Mouse (Mus musculus) kidney, adult 2 months (tissue): ENCODE measurements at regions not wholly inside any gene's neighbourhood (a gene's known extent, or its start where the extent isn't known, plus 50 kb on each side); places are given as distances from the start of the nearest gene placed in this dataset.

Experiments used
- DNase-seq: peaks from one replicate; pipeline ENCODE4 v3.0.0; 2021
- H3K27ac ChIP-seq: fragments of 200-500 bp; 2 replicates; pipeline ENCODE4 v1.5.1; 2012; ENCODE audit warnings: low read depth, low read length, control low read depth, inconsistent platforms; ENCODE audit not compliant: insufficient read depth
- H3K27me3 ChIP-seq: fragments of 200-500 bp; replicated peaks from 2 replicates; pipeline ENCODE4 v1.6.1; 2012; ENCODE audit warnings: mild to moderate bottlenecking, moderate library complexity, low read length, inconsistent platforms; ENCODE audit not compliant: control insufficient read depth, insufficient read depth
- H3K36me3 ChIP-seq: fragments of 200-500 bp; 2 replicates; pipeline ENCODE4 v1.6.1; 2012; ENCODE audit warnings: mild to moderate bottlenecking, moderate library complexity, low read length, inconsistent platforms; ENCODE audit not compliant: control insufficient read depth, insufficient read depth
- H3K4me1 ChIP-seq: fragments of 200-500 bp; 2 replicates; pipeline ENCODE4 v1.6.1; 2011; ENCODE audit warnings: low read length; ENCODE audit not compliant: control insufficient read depth, insufficient read depth
- H3K4me3 ChIP-seq: fragments of 200-500 bp; 2 replicates; pipeline ENCODE4 v1.5.1; 2011; ENCODE audit warnings: mild to moderate bottlenecking, low read depth, low read length, control low read depth; ENCODE audit not compliant: insufficient read depth
- CTCF ChIP-seq: fragments of 200-500 bp; conservative IDR thresholded peaks from 2 replicates; pipeline ENCODE4 v1.5.1; 2011; ENCODE audit warnings: low read depth, mild to moderate bottlenecking, control low read depth, low read length, moderate library complexity, mixed read lengths; ENCODE audit not compliant: insufficient read depth, insufficient read length
- POLR2A ChIP-seq: fragments of 200-500 bp; IDR thresholded peaks from one replicate; pipeline ENCODE4 v1.6.1; 2011; ENCODE audit warnings: low read depth, low read length, control low read depth
- WGBS: fragments of 180-500 bp; shearing (Covaris S2); methylation state at CpG from one replicate; pipeline ENCODE4 v1.1.7; 2018; 5-methylcytosine and 5-hydroxymethylcytosine counted together

DNA sequence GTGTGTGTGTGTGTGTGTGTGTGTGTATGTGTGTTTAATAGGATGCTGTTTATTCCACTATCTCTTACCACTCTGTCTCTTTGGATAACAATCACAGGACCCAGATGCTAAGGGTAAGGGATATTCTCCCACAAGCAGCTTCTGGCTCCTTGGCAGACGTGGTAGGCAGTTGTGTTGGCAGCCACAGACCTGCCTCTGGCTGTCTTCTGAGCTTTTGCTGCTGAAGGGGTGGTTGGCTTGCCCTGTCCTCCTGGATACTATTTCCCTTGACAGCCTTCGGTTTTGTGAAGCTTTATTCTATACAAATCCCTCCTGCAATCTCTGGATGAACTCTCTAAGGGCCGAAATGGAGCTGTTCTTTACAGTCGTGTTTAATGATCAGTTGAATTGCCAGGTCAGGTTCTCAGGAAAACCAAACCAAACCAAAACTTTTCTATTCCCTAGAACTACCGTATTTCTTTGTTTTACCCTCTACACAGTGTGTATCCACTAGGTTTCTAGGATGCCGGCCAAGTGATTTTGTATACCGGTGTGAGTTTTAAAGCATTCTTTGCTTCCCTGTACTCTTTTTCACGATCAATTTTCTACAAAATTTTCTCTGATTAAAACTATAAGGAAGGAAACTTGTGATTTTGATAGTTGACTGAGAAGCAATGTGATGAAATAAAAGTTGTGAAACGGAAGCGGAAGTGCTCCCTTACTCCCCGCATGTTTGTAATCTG is 426.8 kb upstream of the Tbc1d2b start:
- H3K4me1 ChIP-seq: no peaks in the 10 kb centered on the region
- WGBS: 54% methylated on average over 11 of the region's 11 CpGs
- H3K27ac ChIP-seq: no peak overlapping the region
- TF ChIP-seq CTCF (no peak), POLR2A (no peak)
- DNase-seq: no peak
- no peak overlapping the region for H3K4me3 ChIP-seq
- H3K27me3 ChIP-seq: no peaks in the 10 kb centered on the region
- H3K36me3 ChIP-seq: no peaks in the 10 kb centered on the region

DNA sequence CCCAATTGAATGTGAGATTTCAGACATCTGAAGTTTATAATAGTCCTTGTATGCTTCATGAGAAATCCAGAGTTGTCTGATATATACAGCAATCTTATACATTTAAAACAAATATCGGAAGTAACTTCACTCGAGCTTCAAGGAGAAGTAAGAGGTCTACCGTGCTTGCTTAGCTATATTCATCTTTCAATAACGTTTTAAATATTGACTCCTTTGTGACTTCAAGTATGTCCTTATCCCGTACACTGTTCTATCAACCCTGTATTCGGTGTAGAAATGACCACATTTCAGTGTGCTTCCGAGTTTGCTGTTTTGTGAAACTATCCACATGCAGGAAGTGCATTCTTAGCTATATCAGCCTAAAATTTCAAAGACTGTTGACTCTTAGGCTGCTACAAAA is 427.8 kb upstream of the Tbc1d2b start:
- no peak for TF ChIP-seq POLR2A
- TF ChIP-seq CTCF: no peak
- no peaks in the 10 kb centered on the region for H3K36me3 ChIP-seq
- no peaks in the 10 kb centered on the region for H3K27me3 ChIP-seq
- no peak overlapping the region for H3K27ac ChIP-seq
- H3K4me3 ChIP-seq: no peak overlapping the region
- WGBS: 69% methylated on average over 7 of the region's 7 CpGs
- no peaks in the 10 kb centered on the region for H3K4me1 ChIP-seq
- DNase-seq: no peak

DNA sequence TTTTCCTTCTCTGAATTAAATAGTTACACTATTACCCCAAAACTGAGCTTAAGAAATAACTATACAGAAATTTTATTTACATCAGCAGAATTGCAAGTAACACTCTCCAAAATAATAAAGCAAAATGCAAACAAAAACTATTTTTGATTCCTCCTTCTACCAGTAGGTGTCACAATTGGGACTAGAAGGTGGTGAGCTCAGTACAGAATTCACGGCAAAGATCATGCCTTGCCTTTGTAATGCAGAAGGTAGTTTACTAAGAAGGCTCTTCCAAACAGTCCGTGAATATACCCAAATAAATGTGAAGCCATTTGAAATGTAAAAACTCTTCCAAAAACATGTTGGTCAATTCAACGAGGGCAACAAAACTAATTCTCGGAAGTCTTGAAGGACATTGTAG is 428.5 kb upstream of the Tbc1d2b start:
- H3K27ac ChIP-seq: no peak overlapping the region
- H3K36me3 ChIP-seq: no peaks in the 10 kb centered on the region
- peak; percentile 10 for DNase-seq
- no peaks in the 10 kb centered on the region for H3K27me3 ChIP-seq
- no peak overlapping the region for H3K4me3 ChIP-seq
- WGBS: 34% methylated on average over 4 of the region's 4 CpGs
- no peak for TF ChIP-seq CTCF
- TF ChIP-seq POLR2A: no peak
- no peaks in the 10 kb centered on the region for H3K4me1 ChIP-seq

DNA sequence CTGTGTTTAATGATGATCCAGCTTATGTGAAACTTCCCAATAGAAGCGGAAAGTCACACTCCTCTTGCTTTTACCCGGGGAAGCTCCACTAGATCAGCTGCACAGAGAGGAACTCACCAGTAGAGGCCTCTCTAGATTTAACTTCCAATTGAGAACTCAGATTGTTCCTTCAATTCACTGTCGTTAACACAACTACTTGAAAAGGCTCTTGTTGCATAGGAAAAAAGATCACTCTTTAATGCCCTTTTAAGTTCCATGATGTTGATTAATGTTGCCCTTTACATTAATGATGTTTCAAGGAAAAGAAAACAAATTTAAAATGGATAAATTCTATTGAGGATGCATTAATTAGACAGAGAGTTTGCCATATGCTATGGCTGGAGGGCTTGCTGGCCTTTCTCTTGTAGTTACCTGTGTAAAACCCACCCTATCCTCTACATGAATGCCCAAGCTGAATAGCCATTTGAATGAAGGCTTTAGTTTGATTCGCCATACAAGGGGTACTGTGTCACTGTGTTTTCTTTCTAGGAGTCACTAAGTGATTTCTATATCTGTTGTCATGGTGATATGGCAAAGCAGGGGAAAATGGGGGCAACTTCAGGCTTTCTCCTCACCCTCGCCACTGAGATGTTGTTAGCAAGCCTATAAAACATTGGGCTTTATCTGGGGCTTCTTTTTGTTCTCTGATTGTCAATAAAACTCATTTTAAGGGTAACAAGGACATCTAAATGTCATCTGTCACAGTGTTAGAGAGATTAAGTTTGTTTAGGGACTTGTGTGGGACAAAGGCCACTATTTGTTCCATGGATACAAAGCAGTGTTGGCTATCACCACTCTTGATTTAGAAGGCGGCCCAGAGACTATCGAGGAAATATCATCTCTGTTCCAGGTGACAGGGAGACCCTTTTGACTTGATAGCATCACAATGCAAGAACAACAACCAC is 429.9 kb upstream of the Tbc1d2b start:
- no peaks in the 10 kb centered on the region for H3K4me1 ChIP-seq
- no peak for DNase-seq
- no peaks in the 10 kb centered on the region for H3K27me3 ChIP-seq
- no peak overlapping the region for H3K4me3 ChIP-seq
- TF ChIP-seq CTCF (0 out of 2 replicates have a peak, but pooled peaks have one; percentile 9), POLR2A (no peak)
- no peak overlapping the region for H3K27ac ChIP-seq
- WGBS: 51% methylated on average over 7 of the region's 7 CpGs
- H3K36me3 ChIP-seq: no peaks in the 10 kb centered on the region

DNA sequence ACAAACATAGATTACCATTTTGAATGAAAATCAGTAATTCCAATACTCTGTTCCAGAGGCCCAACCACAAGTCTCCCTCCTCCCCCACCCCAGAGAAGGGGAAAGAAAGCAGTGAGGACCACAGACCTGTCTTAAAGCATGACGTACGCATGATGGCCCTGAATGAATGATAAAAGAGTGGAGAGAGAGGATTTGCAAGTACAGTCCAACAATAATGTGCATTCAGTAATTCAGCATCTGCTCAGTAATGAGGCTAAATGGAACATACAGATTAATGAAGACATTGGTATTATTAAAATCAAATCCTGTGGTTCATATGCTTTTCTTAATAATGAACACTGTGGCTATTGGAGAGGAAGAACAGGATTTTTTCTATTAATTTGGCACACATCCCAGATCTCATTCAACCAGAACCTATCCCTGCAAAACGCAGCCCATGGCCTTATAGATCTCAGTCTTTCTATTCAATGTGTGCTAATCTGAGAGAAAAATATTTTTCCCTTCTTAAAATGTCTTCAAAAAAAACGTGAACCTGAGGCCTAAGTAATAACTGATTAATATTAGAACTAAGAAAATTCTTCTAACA is 430.7 kb upstream of the Tbc1d2b start:
- H3K27me3 ChIP-seq: no peaks in the 10 kb centered on the region
- no peak overlapping the region for H3K4me3 ChIP-seq
- TF ChIP-seq CTCF (no peak), POLR2A (no peak)
- no peaks in the 10 kb centered on the region for H3K36me3 ChIP-seq
- no peak for DNase-seq
- H3K4me1 ChIP-seq: no peaks in the 10 kb centered on the region
- WGBS: 50% methylated on average over 4 of the region's 4 CpGs
- no peak overlapping the region for H3K27ac ChIP-seq

DNA sequence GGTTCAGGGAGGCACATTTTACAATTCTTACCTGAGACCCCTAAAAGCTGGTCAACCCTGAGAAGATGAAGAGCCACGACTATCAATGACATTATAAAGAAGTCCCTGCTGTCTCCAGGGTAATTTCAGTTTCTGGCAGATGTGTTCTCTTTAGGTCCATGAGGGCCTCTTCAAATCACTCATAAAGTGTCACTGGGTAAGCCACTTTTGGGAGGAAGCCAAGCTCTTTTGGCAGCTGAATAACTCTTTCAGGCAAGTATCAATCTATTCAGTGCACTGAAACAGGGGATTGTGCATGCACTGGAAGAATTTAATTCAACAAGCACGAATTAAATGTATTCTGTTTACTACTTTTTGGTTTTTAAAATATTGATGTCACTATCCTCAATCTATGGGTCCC is 443.1 kb upstream of the Tbc1d2b start:
- Histone ChIP-seq H3K4me1 (no peaks in the 10 kb centered on the region), H3K36me3 (no peaks in the 10 kb centered on the region), H3K4me3 (no peak overlapping the region), H3K27ac (no peak overlapping the region), H3K27me3 (no peaks in the 10 kb centered on the region)
- TF ChIP-seq CTCF (no peak), POLR2A (no peak)
- no peak for DNase-seq
- WGBS: 43% methylated on average over 2 of the region's 2 CpGs

DNA sequence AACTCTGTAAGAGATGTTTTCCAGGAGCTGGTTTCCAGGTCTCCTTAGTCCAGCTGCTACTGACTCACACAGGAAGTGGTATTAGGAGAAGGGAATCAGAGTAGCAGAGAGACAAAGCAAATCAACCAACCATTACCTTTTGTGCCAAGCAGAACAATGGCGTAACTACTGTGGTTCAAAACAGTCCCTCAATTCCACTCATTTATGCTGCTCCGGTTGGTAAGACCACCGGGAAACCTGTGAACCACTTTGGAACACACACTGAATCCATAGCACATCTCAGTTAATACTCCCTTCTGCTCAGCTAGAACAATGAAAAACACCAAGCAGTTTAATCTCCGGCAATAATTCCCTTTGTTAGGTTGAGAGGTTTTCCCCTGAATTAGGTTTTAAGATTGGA is 460.8 kb upstream of the Tbc1d2b start:
- Histone ChIP-seq H3K36me3 (no peaks in the 10 kb centered on the region), H3K27me3 (no peaks in the 10 kb centered on the region), H3K27ac (no peak overlapping the region), H3K4me1 (no peaks in the 10 kb centered on the region), H3K4me3 (no peak overlapping the region)
- no peak for DNase-seq
- WGBS: 71% methylated on average over 4 of the region's 4 CpGs
- TF ChIP-seq CTCF: no peak
- TF ChIP-seq POLR2A: no peak
